Mouse (Mus musculus) kidney, adult 8-10 months (tissue): Measurements from ENCODE around the gene Ak1.

Source experiments
- DNase-seq, 2 experiments: peaks; one replicate each; pipeline ENCODE4 v3.0.0; 2022

The Ak1 gene

DNA sequence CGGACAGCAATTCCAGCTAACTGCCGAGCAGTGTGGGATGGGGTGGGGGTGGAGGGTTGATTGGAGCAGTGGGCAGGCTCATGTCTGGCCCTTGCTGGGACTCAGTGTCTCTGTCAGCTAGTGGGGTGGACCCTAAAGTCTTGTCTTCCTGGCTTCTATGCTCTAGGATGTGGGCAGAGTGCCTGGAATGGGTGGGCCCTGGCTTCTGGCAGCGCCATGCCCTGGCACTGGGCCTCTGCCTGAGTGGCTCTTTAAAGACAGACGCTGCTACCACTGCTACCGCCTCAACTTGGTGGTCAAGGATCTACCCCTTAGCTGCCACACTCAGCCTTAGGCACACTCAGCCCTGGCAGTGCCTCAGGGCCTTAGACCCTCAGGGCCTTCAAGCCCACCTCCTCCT is 7.2 kb downstream of the Ak1 start:
- peak in 1 of 2 experiments; percentile 54 for DNase-seq

DNA sequence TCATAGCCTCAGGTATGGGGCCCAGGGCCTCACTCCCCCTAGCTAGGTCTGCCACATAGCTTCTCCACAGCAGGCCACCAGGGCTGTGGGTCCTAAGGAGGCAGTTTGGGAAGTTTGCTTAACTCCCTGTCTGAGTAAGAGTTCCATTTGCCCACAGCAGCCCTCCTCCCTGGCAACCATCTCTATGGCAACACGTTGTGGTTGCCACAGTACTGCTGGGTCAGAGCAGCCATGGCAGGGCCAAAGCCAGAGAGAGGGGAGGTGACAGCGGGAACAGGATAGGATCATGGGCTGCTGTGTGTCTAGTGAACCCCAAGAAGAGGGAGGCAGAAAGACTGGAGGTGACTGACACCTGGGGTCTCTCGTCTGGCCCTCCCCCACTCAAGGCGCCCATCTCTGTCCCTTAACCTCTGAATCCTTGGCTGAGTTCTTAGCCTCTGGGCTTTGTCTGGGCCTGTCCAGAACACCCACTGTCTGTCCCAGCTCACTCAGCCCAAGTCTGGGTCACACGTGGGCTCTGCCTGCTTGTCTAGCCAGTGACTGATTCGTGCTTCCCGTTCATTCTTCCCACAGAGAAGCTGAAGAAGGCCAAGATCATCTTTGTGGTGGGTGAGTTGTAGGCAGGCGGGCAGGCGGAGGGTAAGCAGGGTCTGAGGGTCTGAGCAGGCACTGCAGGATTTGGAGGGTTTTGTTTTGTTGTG is 7.9 kb downstream of the Ak1 start:
- DNase-seq, result peak; percentile 63 to 70

DNA sequence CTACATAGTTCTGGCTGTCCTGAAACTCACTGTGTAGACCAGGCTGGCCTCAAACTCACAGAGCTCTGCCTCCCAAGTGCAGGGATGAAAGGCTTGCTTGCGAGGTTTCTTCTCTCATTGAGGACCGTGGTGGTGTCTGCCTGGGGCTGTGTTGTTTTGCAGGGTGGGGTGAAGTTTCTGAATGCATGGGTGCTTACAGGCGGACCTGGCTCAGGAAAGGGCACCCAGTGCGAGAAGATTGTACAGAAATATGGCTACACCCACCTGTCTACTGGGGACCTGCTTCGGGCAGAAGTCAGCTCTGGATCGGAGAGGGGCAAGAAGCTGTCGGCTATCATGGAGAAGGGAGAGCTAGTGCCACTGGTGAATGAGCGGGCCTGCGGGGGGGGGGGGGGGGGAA is 8.5 kb downstream of the Ak1 start:
- DNase-seq, result no peak

DNA sequence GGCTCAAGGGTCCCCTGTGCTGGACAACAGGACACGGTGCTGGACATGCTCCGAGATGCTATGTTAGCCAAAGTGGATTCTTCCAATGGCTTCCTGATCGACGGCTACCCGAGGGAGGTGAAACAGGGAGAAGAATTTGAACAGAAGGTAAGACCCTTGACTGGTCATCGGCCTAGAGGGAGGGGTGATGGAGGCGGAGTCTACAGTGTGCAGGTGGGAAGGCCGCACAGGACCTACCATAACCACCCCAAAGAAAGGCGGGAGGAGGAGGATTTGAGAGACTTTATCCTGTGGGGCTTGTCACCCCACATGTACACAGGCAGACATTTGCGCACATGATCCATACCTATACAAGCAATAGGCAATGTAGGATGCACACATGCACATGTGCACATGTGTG is 9.5 kb downstream of the Ak1 start:
- no peak for DNase-seq

DNA sequence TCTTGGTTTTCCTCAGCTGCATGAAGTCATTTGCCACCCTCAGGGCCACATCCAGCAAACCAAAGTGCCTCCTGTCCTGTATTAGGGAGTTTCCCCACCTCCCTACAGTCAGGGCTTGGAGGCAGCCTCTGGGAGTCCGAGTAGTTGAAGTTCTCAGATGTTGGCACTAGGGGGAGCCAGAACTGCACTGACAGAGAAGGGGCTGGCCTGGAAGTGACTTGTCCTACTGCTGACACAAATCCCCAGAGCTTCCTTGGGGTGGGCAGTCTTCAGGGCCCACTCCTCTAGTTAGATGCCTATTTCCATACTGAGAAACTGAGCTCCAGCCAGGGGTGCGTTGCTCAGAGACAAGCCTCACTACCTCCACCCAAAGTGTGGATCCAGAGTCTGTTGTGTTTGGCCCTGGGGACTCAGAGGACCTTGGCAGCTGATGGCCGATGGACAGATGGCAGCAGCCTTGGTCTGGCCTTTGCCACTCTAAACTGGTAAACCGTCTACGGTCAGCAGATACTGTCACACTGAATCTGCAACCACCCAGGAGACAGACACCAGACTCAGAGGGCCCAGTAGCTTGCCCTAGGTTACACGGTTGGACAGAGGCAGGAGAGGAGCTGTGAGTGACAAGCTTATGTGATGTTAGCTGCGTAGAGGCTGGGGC is 10.3 kb downstream of the Ak1 start:
- peak; percentile 69 to 78 for DNase-seq

DNA sequence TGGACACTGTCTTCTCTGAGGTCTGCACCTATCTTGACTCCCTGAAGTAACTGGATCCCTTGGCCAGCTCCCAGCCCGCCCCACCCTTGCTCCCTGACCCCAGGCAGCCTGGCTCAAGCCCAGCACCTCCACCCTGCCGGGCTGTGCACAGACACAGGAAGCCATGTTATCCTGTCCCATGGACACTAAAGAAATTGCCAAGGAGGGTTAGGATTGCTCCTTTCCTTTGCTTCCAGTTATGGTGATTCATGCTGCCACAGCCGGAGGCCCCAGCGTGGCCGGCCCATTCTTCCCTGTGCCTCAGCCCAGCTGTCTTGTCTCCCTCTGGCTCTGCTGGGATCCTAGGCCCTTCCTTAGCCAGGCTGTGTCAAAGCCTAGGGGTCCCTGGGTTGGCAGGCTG is 12.1 kb downstream of the Ak1 start:
- peak in 1 of 2 experiments; percentile 62 for DNase-seq

DNA sequence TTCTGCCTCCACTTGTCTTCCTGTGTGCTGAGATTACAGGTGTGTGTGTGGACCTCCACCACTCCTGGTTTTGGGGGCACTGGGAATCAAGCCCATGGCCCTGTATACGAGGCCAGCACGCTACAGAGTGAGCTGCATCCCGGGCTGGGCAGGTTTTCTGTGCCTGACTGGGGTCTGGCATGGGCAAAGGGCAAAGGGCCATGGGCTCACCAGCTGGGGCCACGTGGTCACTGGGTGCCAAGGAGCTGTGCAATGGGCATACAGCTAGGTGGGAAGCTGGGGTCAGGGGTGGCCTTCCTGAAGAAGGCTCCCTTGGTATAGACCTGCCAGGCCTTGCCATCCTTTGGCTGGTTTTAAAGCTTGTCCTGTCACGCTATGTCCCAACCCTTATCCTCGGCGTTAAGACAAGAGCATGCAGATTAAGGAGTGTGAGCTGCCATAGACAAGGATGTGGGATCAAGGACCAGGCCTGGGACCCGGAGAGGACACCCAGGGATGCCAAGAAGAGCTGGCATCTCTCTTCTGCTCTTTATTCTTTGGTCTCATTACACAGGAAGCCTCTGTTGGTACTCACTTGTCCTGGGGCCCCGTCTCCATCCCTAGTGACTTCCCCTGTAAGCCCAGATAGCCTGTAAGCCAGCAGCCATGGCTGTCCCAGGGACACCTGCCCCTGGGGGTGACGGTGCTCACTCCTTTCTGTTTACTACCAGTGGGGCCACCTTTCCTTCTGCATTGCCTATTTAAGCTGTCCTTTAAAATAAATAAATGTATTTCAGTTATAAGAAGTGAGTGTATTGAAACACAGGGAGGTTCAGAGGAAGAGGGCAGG is 12.9 kb downstream of the Ak1 start:
- DNase-seq, result no peak

DNA sequence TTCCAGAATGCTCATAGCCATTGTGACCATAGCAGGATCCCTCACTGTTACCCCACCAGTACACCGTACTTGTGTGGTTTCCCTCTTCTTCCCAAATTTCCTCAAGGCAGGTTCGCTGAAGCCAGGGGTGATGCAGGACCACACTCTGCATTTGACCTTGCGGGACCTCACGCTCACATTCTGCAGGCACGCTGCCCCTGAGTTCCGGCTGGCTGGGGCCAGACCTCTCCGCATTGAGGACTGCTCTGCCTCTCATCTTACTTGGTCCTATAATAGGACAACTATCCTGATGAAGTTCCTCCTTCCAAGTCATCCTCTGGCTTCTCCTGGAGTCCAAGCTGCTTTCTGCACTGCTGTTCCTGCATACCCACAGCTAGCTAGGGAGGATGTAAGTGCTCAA is 15.1 kb downstream of the Ak1 start:
- DNase-seq, result no peak

DNA sequence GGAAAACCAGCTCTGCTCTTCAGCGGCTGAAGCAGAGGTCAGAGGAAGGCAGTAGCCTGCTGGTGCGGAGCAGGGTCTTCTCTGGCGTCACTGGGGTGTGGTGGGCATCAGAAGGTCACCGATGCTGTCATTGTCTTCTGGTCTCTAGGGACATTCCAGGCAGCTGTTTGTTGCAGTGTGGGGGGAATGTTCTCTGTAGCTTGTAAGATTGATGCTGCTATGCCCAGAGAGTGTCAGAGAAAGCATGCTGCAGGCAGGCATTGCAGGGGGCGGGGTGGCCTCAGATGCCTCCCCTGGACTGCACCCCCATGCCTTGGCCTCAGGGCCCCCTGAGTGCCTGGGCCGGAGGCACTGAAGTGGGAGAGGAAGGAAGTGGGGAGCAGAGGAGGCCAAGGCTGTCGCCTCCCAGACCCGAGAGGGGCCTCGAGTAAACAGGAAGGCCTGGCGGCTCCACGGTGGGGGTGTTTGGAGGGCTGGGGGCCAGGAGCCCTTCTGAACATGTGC is 16.3 kb downstream of the Ak1 start:
- DNase-seq, result peak; percentile 68 to 84

DNA sequence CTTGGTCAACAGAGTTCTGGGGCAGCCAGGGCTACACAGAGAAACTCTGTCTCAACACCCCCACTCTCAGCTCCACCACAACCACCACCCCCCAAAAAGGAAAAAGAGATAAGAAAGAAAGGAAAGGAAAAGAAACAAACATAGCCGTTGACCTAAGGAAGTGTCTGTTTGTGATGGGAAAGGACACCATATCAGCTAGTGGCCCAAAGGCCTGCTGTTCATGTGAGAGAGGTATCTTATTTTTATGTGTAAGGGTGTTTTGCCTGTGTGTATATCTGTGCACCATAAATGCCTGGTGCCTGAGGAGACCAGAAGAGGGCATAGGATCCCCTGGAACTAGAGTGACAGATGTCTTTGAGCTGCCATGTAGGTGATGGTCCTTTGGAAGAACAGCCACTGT is 18.1 kb downstream of the Ak1 start:
- DNase-seq, result no peak

DNA sequence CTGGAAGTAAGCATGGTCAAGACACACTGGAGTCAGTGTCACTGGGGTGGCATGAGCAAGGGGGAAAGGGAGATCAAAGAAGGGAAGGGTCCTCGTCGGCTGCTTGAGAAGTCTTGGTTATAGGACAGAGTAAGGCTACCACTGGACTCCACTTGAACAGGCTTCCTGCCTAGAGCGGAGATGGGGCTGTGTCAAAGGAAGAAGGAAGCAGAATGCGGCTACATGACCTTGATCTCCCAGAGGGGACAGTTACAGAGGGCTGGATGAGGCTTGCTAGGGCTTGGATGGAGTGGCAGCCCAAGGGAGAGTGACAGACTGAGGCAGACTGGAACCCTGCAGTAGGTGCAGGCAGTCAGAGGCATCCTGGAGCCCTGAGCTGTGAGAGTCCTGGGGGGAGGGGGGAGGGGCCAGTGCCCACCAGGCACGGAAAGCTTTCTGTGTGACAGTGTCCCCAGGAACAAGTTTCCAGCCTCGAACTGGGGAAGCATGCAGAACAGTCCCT is 19.0 kb downstream of the Ak1 start:
- no peak for DNase-seq

DNA sequence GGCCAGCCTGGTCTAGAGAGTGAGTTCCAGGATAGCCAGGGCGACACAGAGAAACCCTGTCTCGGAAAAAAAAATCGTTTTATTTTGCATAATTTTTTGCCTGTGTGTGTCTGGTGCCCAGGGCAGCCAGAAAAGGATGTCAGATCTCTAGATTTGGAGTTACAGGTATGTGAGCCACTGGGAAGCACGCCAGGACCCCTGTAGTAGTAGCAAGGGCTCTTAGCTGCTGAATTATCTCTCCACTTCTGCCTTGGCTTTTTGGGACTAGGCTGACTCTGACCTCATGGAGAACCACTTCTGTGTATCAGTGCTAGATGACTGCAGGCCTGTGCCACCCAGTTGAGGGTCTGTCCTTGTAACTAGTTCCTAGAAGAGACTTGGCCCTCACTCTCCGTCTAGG is 20.3 kb downstream of the Ak1 start:
- DNase-seq, result no peak

DNA sequence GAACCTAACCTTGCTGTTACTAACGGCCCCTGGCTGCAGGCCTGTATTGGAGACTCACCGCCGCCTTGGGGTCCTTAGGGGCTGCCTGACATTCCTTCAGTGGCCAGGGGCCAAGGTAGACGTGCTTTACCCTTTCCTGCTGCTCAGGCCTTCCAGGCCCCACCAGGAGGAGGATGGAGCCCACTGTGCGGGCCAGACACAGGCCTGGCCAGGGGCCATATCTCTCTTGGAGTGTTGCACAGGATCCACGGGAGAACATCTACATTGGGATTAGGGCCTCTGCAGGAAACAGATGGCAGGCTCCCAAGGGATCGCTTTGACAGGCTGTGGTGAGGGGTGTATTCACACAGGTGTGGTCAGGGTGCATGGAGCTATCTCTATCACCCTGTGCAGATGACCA is 21.3 kb downstream of the Ak1 start:
- DNase-seq, result no peak

DNA sequence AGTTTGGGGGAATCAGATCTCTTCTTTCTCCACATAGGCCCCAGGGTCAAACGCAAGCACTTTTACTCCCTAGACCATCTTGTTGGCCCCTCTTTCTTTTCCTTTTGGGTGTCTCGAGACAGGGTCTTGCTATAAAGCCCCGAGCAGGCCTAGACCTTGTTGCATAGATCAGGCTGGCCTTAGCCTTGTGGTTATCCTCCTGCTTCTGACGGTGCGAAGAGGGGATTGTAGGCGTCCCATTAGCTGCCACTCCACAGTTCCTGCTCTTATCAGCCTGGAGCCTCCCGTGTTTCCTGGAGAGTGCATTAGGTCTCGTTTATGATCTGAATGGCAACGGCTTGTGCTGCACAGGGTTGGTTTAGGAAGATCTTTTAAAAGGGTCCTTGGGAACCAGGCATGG is 22.5 kb downstream of the Ak1 start:
- DNase-seq, result no peak

DNA sequence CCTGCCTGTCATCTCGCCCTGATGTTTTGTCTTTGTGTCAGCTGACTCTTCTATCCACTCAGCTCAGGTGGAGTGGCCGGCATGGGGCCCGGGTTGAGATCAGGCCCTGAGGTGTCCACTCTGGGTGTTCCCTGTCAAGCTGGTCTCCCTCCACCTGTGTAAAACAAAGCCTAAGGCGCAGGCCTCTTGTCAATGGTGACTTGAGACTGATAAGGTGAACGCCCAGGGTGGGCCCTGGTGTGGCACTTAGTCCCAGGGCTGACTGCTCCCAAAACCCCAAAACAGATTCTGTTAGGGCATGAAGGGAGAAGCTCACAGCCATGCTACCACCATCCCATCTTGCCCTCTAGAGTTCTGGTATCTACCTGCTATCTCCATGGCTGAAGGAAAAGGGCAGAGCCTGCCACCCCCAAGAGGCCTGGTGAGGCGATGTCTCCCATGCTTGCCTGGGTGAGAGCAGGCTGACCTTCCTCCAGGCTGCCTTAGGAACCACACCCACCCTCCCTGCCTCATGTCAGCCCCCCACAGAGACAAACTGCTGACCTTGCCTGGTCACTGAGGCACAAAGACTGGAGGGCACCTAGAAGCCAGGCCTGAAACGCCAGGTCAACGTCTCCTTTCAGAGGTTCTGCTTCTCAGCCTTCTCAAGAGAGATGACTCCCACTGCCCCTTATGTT is 23.4 kb downstream of the Ak1 start:
- DNase-seq, result no peak

DNA sequence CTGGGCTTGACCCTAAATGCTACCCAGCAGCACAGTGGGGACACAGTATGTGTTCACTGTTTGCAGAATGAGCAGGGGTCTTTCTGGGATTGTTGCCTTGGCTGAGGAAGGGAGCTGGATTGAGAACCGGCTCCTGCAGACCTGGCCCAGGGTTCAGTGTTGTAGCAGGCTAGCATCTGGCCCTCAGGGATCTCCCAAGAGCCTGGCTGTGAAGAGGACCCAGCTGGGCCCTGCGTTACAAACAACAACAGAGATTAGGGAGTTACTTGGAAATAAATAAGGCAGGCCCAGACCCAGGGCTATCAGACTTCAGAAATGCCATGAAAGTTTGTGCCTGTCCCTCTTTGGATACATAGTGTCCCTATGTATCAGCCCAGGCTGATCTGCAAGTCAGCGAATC is 24.1 kb downstream of the Ak1 start:
- no peak for DNase-seq

DNA sequence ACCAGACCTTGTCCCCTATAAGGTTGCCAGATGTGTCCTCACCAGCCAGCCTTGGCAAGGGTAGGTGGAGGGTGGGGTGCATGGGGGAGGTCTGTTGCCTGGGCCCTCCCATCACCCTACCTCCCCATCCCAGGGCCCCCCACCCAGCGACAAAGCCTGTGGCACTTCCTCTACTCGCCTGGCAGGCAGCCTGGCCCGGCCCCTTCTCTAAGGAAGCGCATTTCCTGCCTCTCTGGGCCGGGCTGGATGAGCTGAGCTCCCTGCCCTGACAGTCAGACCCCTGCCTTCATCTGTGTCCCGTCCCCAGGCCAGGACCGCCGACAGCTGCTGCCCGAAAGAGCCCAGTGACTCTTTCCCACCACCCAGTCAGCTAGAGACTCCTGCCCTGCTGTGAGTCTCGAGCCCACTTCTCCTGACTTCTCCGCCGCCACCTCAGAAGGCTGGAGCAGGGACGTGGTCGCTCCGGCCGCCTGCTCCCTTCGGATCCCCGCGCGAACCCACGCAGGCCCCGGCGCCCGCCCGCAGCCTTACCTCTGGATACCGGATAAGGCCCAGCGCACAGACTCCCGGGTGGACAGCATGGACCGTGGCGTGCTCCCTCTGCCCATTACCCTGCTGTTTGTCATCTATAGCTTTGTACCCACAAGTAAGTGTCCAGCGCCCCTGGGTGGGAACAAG is 25.0 kb downstream of the Ak1 start, which contains the start of gene Eng:
Gene Eng (plus strand): TSS at position 217 of the 678 bp plus-strand sequence.
- peak; percentile 70 to 79 for DNase-seq

DNA sequence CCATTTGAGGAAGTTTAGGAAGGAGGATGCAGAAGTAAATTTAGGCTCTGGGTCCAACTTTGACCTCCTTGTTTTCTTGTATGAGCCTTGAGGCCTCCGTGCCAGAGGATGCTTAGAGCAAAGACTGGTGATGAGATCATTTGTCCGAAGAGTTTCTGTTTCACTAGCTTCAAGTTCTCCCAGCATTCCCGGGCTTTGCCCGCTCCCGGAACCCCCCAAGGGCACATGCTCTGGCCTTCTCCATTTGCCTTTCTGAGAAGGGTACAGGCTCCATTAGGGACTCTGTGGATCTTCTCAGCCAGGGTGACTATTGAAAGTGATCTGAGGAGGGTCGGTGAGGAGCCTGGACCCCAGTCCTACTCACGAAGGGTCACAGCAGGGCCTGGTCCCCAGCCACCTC is 25.8 kb downstream of the Ak1 start:
- no peak for DNase-seq

DNA sequence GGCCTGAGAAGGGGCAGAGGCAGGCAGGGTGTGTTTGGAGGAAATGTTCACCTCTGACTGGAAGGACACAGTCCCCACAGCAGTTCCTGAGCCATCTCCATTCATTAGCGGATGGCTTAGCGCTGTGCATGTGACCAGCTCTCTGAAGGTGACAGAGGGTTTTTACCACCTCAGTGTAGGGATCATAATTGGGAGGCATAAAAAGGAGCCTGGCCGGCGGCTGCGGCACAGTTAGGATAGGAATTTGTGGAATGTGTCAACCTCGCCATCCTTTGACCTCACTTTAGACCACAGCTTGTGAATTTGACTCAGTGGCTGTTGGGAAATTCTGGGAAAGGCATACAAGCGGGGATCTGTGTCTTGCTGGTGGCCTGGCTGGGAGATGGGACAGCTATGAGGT is 32.2 kb downstream of the Ak1 start:
- no peak for DNase-seq

DNA sequence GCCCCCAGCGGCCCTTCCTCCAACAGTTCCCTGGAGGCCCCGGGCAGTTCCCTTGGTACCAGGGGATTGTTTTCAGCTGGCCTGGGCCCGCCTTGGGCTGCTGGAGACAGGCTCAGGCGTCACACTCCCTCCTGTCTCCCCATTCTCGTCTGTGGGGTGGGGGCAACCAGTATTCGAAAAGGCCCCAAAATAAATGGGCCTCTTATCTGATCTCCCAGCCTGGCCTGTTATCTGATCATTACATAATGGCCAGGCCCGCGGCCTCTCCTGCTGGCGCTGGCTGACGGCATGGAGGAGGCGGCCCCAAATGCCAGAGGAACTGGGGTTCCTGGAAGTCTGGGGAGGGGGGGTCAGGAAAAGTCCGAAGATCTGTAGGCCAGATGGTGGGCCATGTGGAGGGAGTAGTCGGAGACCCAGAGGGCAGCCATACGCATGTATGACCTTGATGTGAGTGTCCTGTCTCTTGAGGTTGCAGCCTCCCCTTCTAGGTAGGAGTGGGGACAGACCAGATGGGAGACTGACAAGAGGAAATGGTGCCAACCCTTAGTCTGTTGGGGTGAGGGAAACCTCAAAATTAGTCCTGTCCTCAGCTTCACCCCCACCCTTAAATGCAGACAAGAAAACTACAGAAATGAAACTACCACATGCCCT is 33.3 kb downstream of the Ak1 start:
- DNase-seq, result peak in 1 of 2 experiments; percentile 60

DNA sequence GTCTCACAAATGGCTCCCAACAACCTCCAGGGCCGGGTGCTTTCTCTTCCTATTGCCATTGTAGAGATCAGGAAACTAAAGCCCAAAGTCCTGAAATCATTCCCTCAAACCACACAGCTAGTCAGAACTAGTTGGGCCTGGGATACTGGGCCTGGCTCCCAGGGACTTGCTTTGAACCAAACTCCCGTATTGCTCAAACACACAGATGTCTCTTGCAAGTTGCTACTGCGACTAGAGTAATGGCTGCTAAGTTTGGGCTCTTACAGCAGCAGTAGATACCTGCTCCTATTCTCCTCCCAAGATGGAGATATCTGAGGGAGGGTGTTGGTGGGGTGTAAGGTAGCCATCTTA is 33.8 kb downstream of the Ak1 start:
- DNase-seq, result no peak

DNA sequence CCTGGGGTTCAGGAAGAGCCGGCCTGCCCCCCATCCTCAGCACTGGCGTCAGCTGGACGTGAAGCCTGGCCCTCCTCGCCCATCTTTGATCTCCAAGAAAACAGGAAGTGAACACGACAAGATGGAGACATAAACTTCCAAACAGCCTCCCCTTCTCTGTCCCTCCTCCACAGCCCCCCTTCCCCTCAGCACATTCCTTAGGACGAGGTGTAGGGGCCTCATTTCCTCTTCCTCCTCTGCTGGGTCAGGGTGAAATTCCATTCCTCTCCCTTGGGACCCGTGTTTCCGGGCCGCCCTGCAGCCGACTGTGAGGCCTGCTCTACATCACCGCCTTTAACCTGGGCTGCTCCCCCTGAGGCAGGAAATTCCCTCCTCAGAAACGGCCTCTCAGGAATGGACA is 34.3 kb downstream of the Ak1 start:
- peak; percentile 79 to 88 for DNase-seq
